ENCODE assay signal across 12 mouse cellular contexts in genomic region chr10:125324149-125324834, GRCm38 (mm10).
DNase-seq lines count a peak whose midpoint lies in the region; ATAC-seq and TF ChIP-seq lines count a peak whose summit lies in the region.
"Had no signal": no experiment of that assay in that cellular context is flagged by ENCODE, and none has a peak within 500 bp of the region (broad histone marks: within the 10 kb centered on the region; RNA-seq: fewer than 3 reads in every experiment).

No protein-coding gene starts in this region.

- no peak overlapping the region for H3K4me3 ChIP-seq in hindbrain, embryonic 15.5 days
- H3K4me3 ChIP-seq in hindbrain, embryonic 12.5 days, result no peak overlapping the region
- H3K4me3 ChIP-seq in midbrain, postnatal 0 days (ENCODE audit: low read depth, low read length), result no peak overlapping the region
- H3K4me3 ChIP-seq in midbrain, embryonic 10.5 days, result no peak overlapping the region
- H3K4me3 ChIP-seq: liver, embryonic 13.5 days had no signal

- peak; percentile 38; the same call in 1 of the 2 replicates for ATAC-seq in hindbrain, embryonic 15.5 days (ENCODE audit: low FRiP score, low read depth)
- ATAC-seq in hindbrain, embryonic 12.5 days (ENCODE audit: low FRiP score), result no peak
- no peak for ATAC-seq in midbrain, postnatal 0 days (ENCODE audit: low FRiP score)
- 0 out of 2 replicates have a peak, but pooled peaks have one; percentile 18 for ATAC-seq in granulocyte monocyte progenitor cell, adult 5-6 weeks (replicated peaks; ENCODE audit: poor library complexity, severe bottlenecking)

- WGBS in hindbrain, embryonic 15.5 days, result 74% methylated on average over 13 of the region's 13 CpGs
- WGBS in hindbrain, embryonic 12.5 days, result 86% methylated on average over 13 of the region's 13 CpGs
- WGBS in midbrain, postnatal 0 days, result 79% methylated on average over 13 of the region's 13 CpGs
- 87% methylated on average over 13 of the region's 13 CpGs for WGBS in midbrain, embryonic 10.5 days

- H3K36me3 ChIP-seq in hindbrain, embryonic 15.5 days, result no peaks in the 10 kb centered on the region
- H3K36me3 ChIP-seq in hindbrain, embryonic 12.5 days, result no peaks in the 10 kb centered on the region
- no peaks in the 10 kb centered on the region for H3K36me3 ChIP-seq in midbrain, postnatal 0 days (ENCODE audit: insufficient read depth, low read length)
- no peaks in the 10 kb centered on the region for H3K36me3 ChIP-seq in midbrain, embryonic 10.5 days
- H3K36me3 ChIP-seq: liver, embryonic 13.5 days had no signal

- peak; percentile 48 for DNase-seq in midbrain, postnatal 0 days (ENCODE audit: low spot score)
- no peak for DNase-seq in midbrain, embryonic 10.5 days (ENCODE audit: low spot score)
- DNase-seq in spleen, adult 18-20 months, result no peak
- DNase-seq in T-cell, adult 2 months (ENCODE audit: low spot score), result no peak
- DNase-seq: adrenal gland, postnatal 14 days; cerebellum, adult 8-10 months; kidney, postnatal 10 days; liver, embryonic 13.5 days; lung, postnatal 4 days had no signal

- H3K9me3 ChIP-seq in hindbrain, embryonic 15.5 days, result no peaks in the 10 kb centered on the region
- no peaks in the 10 kb centered on the region for H3K9me3 ChIP-seq in hindbrain, embryonic 12.5 days (replicated peaks)
- no peaks in the 10 kb centered on the region for H3K9me3 ChIP-seq in midbrain, postnatal 0 days (ENCODE audit: low read length)
- no peaks in the 10 kb centered on the region for H3K9me3 ChIP-seq in midbrain, embryonic 10.5 days (replicated peaks)
- H3K9me3 ChIP-seq: liver, embryonic 13.5 days had no signal

- H3K4me1 ChIP-seq in hindbrain, embryonic 15.5 days (replicated peaks), result no peaks in the 10 kb centered on the region
- peaks cover 7% of the 10 kb centered on the region for H3K4me1 ChIP-seq in hindbrain, embryonic 12.5 days
- no peaks in the 10 kb centered on the region for H3K4me1 ChIP-seq in midbrain, postnatal 0 days (ENCODE audit: insufficient read depth, low read length)
- peaks cover 7% of the 10 kb centered on the region for H3K4me1 ChIP-seq in midbrain, embryonic 10.5 days

- no peak overlapping the region for H3K9ac ChIP-seq in hindbrain, embryonic 15.5 days
- H3K9ac ChIP-seq in hindbrain, embryonic 12.5 days, result no peak overlapping the region
- no peak overlapping the region for H3K9ac ChIP-seq in midbrain, postnatal 0 days (replicated peaks; ENCODE audit: low read length, poor library complexity, severe bottlenecking)
- H3K9ac ChIP-seq: liver, embryonic 13.5 days had no signal

- no peak for TF ChIP-seq CTCF in midbrain, postnatal 0 days (IDR thresholded peaks at IDR 0.05)

- no peak overlapping the region for H3K4me2 ChIP-seq in hindbrain, embryonic 15.5 days
- H3K4me2 ChIP-seq in hindbrain, embryonic 12.5 days (replicated peaks), result no peak overlapping the region
- no peak overlapping the region for H3K4me2 ChIP-seq in midbrain, postnatal 0 days (ENCODE audit: low read depth, low read length, poor library complexity, severe bottlenecking)
- H3K4me2 ChIP-seq: liver, embryonic 13.5 days had no signal

- no peak overlapping the region for H3K27ac ChIP-seq in hindbrain, embryonic 15.5 days (replicated peaks)
- H3K27ac ChIP-seq in hindbrain, embryonic 12.5 days, result no peak overlapping the region
- H3K27ac ChIP-seq in midbrain, postnatal 0 days (ENCODE audit: low read depth, low read length), result no peak overlapping the region
- H3K27ac ChIP-seq in midbrain, embryonic 10.5 days (replicated peaks), result no peak overlapping the region
- H3K27ac ChIP-seq: liver, embryonic 13.5 days had no signal

- H3K27me3 ChIP-seq in hindbrain, embryonic 15.5 days, result no peaks in the 10 kb centered on the region
- H3K27me3 ChIP-seq in hindbrain, embryonic 12.5 days, result no peaks in the 10 kb centered on the region
- H3K27me3 ChIP-seq in midbrain, postnatal 0 days (ENCODE audit: insufficient read depth, low read length), result no peaks in the 10 kb centered on the region
- no peaks in the 10 kb centered on the region for H3K27me3 ChIP-seq in midbrain, embryonic 10.5 days (ENCODE audit: low read depth, poor library complexity, severe bottlenecking)
- H3K27me3 ChIP-seq: liver, embryonic 13.5 days had no signal

Comparison
In these comparisons a context has a peak if more than half of its experiments do, and no peak if none do; other contexts are left out.
1. ATAC-seq: peak in hindbrain, embryonic 15.5 days (single experiment) and granulocyte monocyte progenitor cell, adult 5-6 weeks (single experiment); none in hindbrain, embryonic 12.5 days (single experiment) and midbrain, postnatal 0 days (single experiment).